Mouse (Mus musculus): ENCODE data around the gene Zmynd10.

GRCm38 (mm10) chr9:107596619-107597569, 49.8 kb downstream of the Zmynd10 start:
- no peak for TF ChIP-seq CTCF (IDR thresholded peaks at IDR 0.05; ENCODE audit: low read depth, low read length)
- TF ChIP-seq GATA1 (IDR thresholded peaks at IDR 0.05; ENCODE audit: borderline replicate concordance, low read length): no peak
- no peak for TF ChIP-seq TAL1 (conservative IDR thresholded peaks at IDR 0.05; ENCODE audit: low read depth, low read length)
- no peak for TF ChIP-seq POLR2AphosphoS5 (IDR thresholded peaks at IDR 0.05; ENCODE audit: insufficient replicate concordance, low read depth, low read length)
